Mouse (Mus musculus) kidney, embryonic 16.5 days (tissue): Measurements from ENCODE around the gene Vangl2. TPM values are rescaled to one million over a fixed set of nuclear protein-coding genes. Genes with fewer than 3 reads are reported as not detected.

Source experiments
- ATAC-seq: fragments of 200-750 bp; cut with Nextera tagmentation; 2 replicates; pipeline ENCODE4 v1.8.0; 2017; ENCODE audit warnings: moderate TSS enrichment; ENCODE audit not compliant: low FRiP score, low TSS enrichment
- H3K27ac ChIP-seq: fragments of 300-500 bp; sonication (generic); 2 replicates; pipeline ENCODE4 v1.5.1; 2014; ENCODE audit warnings: low read length
- H3K27me3 ChIP-seq: fragments of 300-500 bp; sonication (generic); 2 replicates; pipeline ENCODE4 v1.6.1; 2014; ENCODE audit warnings: low read length, control low read depth, mixed read lengths; ENCODE audit not compliant: insufficient read depth
- H3K36me3 ChIP-seq: fragments of 300-500 bp; sonication (generic); 2 replicates; pipeline ENCODE4 v1.6.1; 2014; ENCODE audit warnings: low read length, control low read depth, mixed read lengths; ENCODE audit not compliant: insufficient read depth
- H3K4me1 ChIP-seq: fragments of 300-500 bp; sonication (generic); 2 replicates; pipeline ENCODE4 v1.6.1; 2014; ENCODE audit warnings: low read length, control low read depth, mixed read lengths; ENCODE audit not compliant: insufficient read depth
- H3K4me2 ChIP-seq: fragments of 300-500 bp; sonication (generic); replicated peaks from 2 replicates; pipeline ENCODE4 v1.6.1; 2014; ENCODE audit warnings: low read depth, low read length
- H3K4me3 ChIP-seq: fragments of 300-500 bp; sonication (generic); 2 replicates; pipeline ENCODE4 v1.5.1; 2014; ENCODE audit warnings: mild to moderate bottlenecking, low read length
- H3K9ac ChIP-seq: fragments of 300-500 bp; sonication (generic); replicated peaks from 2 replicates; pipeline ENCODE4 v1.6.1; 2014; ENCODE audit warnings: low read length
- H3K9me3 ChIP-seq: fragments of 300-500 bp; sonication (generic); 2 replicates; pipeline ENCODE4 v1.6.1; 2016; ENCODE audit warnings: low read length, control low read depth
- WGBS: fragments of 180-500 bp; shearing (Covaris S2); extraction: QIAGEN DNeasy Blood & Tissue Kit; methylation state at CpG from one replicate; pipeline ENCODE4 v1.1.7; 2014; 5-methylcytosine and 5-hydroxymethylcytosine counted together
- polyA plus RNA-seq: library from polyadenylated mRNA; unstranded; fragments of >200 nt; fragmentation: Nextera tagmentation; extraction: Ambion mirVana; gene quantifications from 2 replicates; pipeline ENCODE4 v1.2.1, GENCODE M21; 2015

Gene Vangl2
- polyA plus RNA-seq, 1 experiment from 2014 or later: 14.6 TPM

- H3K4me2 ChIP-seq: no peak overlapping the region
- no peak overlapping the region for H3K4me3 ChIP-seq
- no peak for ATAC-seq
- H3K27ac ChIP-seq: no peak overlapping the region
- H3K4me1 ChIP-seq: no peaks in the 10 kb centered on the region
- no peaks in the 10 kb centered on the region for H3K9me3 ChIP-seq
- no peaks in the 10 kb centered on the region for H3K36me3 ChIP-seq
- no peaks in the 10 kb centered on the region for H3K27me3 ChIP-seq
- WGBS: 76% methylated on average over 2 of the region's 2 CpGs
- H3K9ac ChIP-seq: no peak overlapping the region
These were observed 33.7 kb downstream of the Vangl2 start for GRCm38 (mm10) chr1:171994501-171994900.

- Histone ChIP-seq H3K36me3 (no peaks in the 10 kb centered on the region), H3K9me3 (peaks cover 3% of the 10 kb centered on the region; the same call in 1 of the 2 replicates), H3K9ac (no peak overlapping the region), H3K4me1 (no peaks in the 10 kb centered on the region), H3K4me3 (no peak overlapping the region), H3K4me2 (no peak overlapping the region), H3K27me3 (no peaks in the 10 kb centered on the region), H3K27ac (no peak overlapping the region)
- no peak for ATAC-seq
- 74% methylated on average over 4 of the region's 4 CpGs for WGBS
These were observed 35.2 kb downstream of the Vangl2 start for GRCm38 (mm10) chr1:171992901-171993530.

GRCm38 (mm10) chr1:171991883-171992282 lies 36.4 kb downstream of the Vangl2 start:
- H3K4me3 ChIP-seq: no peak overlapping the region
- H3K27me3 ChIP-seq: no peaks in the 10 kb centered on the region
- H3K4me1 ChIP-seq: no peaks in the 10 kb centered on the region
- no peak overlapping the region for H3K9ac ChIP-seq
- 76% methylated on average over 2 of the region's 2 CpGs for WGBS
- no peak overlapping the region for H3K4me2 ChIP-seq
- H3K36me3 ChIP-seq: no peaks in the 10 kb centered on the region
- ATAC-seq: peak; percentile 64; the same call in 1 of the 2 replicates
- H3K9me3 ChIP-seq: peaks cover 6% of the 10 kb centered on the region; the same call in 1 of the 2 replicates
- H3K27ac ChIP-seq: no peak overlapping the region

- no peak for ATAC-seq
- no peak overlapping the region for H3K4me3 ChIP-seq
- H3K36me3 ChIP-seq: no peaks in the 10 kb centered on the region
- no peak overlapping the region for H3K9ac ChIP-seq
- WGBS: 100% methylated on average over 1 of the region's 1 CpGs
- H3K27ac ChIP-seq: no peak overlapping the region
- peaks cover 6% of the 10 kb centered on the region; the same call in 1 of the 2 replicates for H3K9me3 ChIP-seq
- H3K27me3 ChIP-seq: no peaks in the 10 kb centered on the region
- H3K4me2 ChIP-seq: no peak overlapping the region
- H3K4me1 ChIP-seq: no peaks in the 10 kb centered on the region
These were observed 44.1 kb downstream of the Vangl2 start for GRCm38 (mm10) chr1:171984121-171984520.

- Histone ChIP-seq H3K4me3 (no peak overlapping the region), H3K4me1 (no peaks in the 10 kb centered on the region), H3K4me2 (no peak overlapping the region), H3K27me3 (no peaks in the 10 kb centered on the region), H3K27ac (no peak overlapping the region), H3K9me3 (peaks cover 6% of the 10 kb centered on the region; the same call in 1 of the 2 replicates), H3K36me3 (no peaks in the 10 kb centered on the region), H3K9ac (no peak overlapping the region)
- 56% methylated on average over 3 of the region's 3 CpGs for WGBS
- ATAC-seq: no peak
These were observed 44.8 kb downstream of the Vangl2 start for GRCm38 (mm10) chr1:171983372-171984001.

GRCm38 (mm10) chr1:171982740-171983139 lies 45.5 kb downstream of the Vangl2 start:
- H3K4me3 ChIP-seq: no peak overlapping the region
- H3K9ac ChIP-seq: no peak overlapping the region
- H3K36me3 ChIP-seq: no peaks in the 10 kb centered on the region
- no peak overlapping the region for H3K27ac ChIP-seq
- H3K27me3 ChIP-seq: no peaks in the 10 kb centered on the region
- H3K9me3 ChIP-seq: peaks cover 2% of the 10 kb centered on the region; the same call in 1 of the 2 replicates
- ATAC-seq: no peak
- no peak overlapping the region for H3K4me2 ChIP-seq
- 71% methylated on average over 4 of the region's 4 CpGs for WGBS
- H3K4me1 ChIP-seq: no peaks in the 10 kb centered on the region

- no peak overlapping the region for H3K4me2 ChIP-seq
- H3K27me3 ChIP-seq: no peaks in the 10 kb centered on the region
- ATAC-seq: no peak
- no peaks in the 10 kb centered on the region for H3K4me1 ChIP-seq
- H3K9me3 ChIP-seq: peaks cover under 1% of the 10 kb centered on the region; the same call in 1 of the 2 replicates
- no peak overlapping the region for H3K4me3 ChIP-seq
- H3K36me3 ChIP-seq: no peaks in the 10 kb centered on the region
- H3K9ac ChIP-seq: no peak overlapping the region
- no peak overlapping the region for H3K27ac ChIP-seq
- 35% methylated on average over 5 of the region's 5 CpGs for WGBS
These were observed 46.1 kb downstream of the Vangl2 start for GRCm38 (mm10) chr1:171982170-171982569.

GRCm38 (mm10) chr1:171979969-171980730 lies 48.1 kb downstream of the Vangl2 start:
- no peak overlapping the region for H3K9ac ChIP-seq
- no peak overlapping the region for H3K4me2 ChIP-seq
- H3K4me1 ChIP-seq: no peaks in the 10 kb centered on the region
- no peak overlapping the region for H3K4me3 ChIP-seq
- no peaks in the 10 kb centered on the region for H3K36me3 ChIP-seq
- H3K27ac ChIP-seq: no peak overlapping the region
- ATAC-seq: no peak
- H3K27me3 ChIP-seq: no peaks in the 10 kb centered on the region
- H3K9me3 ChIP-seq: no peaks in the 10 kb centered on the region
- WGBS: 92% methylated on average over 13 of the region's 13 CpGs

- 0 out of 2 replicates have a peak, but pooled peaks cover 3% of the 10 kb centered on the region for H3K9me3 ChIP-seq
- no peak overlapping the region for H3K9ac ChIP-seq
- H3K36me3 ChIP-seq: no peaks in the 10 kb centered on the region
- H3K4me3 ChIP-seq: no peak overlapping the region
- no peak overlapping the region for H3K4me2 ChIP-seq
- H3K27me3 ChIP-seq: no peaks in the 10 kb centered on the region
- no peak overlapping the region for H3K27ac ChIP-seq
- WGBS: 92% methylated on average over 2 of the region's 2 CpGs
- no peaks in the 10 kb centered on the region for H3K4me1 ChIP-seq
- ATAC-seq: no peak
These were observed 50.4 kb downstream of the Vangl2 start for GRCm38 (mm10) chr1:171977891-171978290.
